Mouse (Mus musculus) layer of hippocampus, adult 11-12 months (tissue): ENCODE data around the gene St6gal1.

Source experiments
- DNase-seq: peaks from one replicate; pipeline ENCODE4 v3.0.0; 2022; ENCODE audit warnings: low spot score

The St6gal1 gene

DNA sequence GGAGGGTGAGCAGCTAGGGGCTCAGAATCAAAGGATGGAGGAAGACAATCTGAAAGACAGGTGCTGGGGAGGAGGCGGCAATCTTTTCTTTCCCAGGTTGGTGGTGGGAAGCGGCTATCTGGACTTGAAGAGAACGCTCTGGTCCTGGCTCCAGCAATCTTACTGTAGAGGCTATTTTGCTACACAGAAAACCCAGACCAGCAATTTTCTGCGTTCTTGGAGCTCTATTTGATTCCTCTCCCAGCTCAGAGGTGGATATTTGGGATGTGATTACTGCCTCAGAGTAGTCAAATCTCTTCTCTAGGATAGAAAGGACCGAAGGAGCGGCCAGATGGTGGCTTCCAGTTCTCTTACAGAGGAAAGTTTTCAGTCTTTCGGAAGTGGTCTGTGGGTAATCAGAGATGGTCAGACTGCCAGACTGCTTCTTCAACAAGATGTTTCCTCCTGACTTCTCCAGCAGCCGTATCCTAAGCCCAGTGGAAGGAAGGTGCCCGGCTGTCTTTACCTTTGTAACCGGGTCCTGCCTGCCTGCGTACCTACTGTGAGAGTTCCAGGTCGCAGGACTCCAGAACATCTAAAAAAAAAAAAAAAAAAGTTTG is 570 bp upstream of the St6gal1 start:
- DNase-seq, result no peak

DNA sequence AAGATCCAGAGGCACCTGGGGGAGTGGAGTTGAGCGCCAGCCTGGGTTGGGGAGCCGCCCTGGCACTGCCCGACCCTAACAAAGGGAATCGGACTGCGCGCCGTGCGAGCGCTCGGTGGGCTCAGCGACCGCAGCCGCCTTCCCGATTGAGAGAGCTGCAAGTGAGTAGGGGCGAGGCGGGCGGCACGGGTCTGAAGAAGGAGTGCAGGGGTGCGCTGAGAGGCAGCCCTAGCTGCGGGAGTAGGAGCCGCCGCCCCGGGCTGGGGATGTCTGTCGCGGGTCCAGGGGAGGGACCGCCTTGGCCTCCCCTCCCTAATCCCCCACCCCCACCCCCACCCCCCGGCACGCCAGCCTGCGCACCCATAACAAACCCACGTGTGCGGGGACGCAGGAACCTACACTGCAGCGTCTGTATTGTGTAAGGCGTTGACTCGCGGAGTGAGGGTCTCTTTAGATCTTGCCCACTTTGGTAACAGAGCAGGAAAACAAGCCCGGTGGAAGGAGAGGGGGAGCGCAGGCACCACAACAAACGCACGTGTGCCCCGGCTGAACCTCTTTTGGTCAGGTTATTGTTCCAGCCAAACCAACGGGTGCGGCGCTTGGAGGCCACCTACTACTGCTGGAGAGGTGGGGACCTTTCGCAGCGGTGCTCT is 655 bp downstream of the St6gal1 start:
- peak; percentile 46 for DNase-seq

DNA sequence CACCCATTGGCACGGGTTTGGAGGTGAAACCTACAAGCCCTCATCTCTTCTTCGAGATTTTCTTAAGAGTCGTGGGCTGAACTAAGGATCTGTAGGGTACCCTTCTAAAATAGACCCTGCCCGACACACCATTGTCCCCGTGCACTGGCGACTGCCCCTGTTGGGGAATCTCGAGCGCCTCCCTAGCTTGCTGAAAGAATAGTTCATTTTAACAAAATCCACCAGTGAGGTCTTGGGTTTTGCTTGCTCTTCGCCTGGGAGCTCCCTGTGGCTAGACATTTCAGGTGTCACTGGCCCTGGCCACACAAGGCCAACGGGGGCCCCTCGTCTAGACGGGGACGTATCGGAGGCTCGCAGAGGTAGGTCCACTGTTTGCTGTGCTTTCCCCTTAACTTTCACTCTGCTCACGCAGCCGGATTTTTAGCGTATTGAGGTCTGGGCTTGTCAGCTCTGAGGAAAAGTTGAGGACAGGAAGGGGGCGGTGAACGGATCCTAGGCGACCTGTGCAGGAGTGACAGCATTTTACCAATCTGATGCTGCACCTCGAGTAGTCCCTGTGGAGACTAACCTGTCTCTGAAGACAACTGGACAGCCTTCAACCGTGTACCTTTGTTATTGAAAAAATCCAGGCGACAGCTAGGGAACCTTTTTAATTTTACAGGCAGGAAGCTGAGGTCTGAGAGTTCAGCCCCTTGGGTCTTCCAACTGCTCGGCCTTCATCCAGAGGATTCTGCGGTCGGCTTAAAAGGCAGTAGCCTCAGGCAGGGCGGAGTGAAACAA is 1.5 kb downstream of the St6gal1 start:
- peak; percentile 67 for DNase-seq

DNA sequence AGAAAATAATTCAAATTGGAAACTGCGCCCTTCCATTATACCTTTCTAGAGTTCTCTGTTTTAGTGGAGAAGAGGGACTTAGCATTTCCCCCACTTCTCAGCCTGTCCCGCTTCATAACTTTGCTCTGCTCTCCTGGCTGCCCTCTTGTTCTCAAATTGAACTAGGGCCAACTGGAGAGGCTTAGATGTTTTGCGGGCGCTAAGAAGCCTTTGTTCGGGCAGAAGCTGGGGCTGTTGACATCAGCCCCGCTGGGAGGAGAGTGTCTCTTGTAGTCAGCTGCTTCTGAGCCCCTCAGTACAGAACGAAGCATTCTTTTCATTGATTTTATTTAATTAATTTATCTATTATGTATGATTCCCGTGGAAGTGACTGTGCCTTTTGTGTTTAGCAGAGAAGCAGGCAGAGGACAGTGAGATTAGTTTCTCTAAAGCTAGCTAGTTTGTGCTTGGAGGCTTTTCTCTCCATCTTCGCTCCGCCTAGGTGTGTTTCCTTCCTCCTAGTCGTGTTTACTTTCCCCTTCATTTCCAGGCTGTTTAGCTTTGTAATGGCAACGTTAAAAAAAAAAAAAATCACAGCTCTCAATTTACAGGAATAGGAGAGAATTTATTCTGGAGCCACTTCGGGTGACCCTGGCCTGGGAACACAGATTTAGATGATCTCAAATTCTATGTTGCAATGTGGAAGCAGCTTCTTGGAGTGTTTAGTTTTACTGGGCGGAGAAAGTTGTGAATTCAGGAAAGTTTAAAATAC is 2.2 kb downstream of the St6gal1 start:
- DNase-seq, result peak; percentile 68

DNA sequence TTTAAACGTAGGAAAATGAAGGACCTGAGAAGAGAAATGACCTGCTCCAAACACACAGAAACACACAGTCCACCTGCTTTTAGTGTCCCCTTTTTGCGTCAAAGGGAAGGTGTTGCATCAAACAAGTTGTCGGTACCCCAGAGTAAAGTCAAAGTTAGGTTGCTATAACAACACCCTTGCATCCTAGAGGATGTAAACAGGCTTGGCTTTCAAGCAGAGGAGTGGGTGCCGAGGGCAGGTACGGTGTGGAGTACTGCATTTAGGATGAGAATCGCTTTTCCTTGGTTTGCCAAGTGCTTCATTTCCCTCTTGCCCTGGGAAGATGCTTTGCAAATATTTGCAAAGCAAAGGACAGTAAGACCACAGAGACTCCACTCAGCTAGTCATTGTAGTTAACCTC is 3.3 kb downstream of the St6gal1 start:
- DNase-seq, result no peak

DNA sequence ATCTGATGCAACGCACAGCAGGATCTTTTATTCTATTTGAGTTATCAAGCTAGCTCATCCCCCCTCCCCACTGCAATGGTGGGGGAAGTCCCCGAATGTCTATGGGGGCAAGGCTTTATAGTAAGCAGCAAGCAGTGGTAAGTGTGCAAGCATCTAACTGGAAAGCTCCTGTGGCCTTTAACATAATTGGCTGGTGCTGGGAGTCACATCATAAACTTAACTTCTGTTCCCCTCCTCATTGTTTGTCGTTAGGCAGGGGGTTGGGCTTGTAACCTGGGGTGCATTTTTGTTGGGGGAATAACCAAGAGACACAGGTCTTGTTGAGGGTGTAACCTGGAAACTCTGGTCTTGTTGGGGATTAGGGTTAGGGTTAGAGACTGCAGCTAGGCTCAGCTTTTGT is 3.9 kb downstream of the St6gal1 start:
- no peak for DNase-seq

GRCm38 (mm10) chr16:23229945-23230344 is 5.4 kb downstream of the St6gal1 start:
- no peak for DNase-seq

GRCm38 (mm10) chr16:23231168-23231567 is 6.6 kb downstream of the St6gal1 start:
- DNase-seq, result no peak

- no peak for DNase-seq
These were observed 8.2 kb downstream of the St6gal1 start for GRCm38 (mm10) chr16:23232691-23233090.

DNA sequence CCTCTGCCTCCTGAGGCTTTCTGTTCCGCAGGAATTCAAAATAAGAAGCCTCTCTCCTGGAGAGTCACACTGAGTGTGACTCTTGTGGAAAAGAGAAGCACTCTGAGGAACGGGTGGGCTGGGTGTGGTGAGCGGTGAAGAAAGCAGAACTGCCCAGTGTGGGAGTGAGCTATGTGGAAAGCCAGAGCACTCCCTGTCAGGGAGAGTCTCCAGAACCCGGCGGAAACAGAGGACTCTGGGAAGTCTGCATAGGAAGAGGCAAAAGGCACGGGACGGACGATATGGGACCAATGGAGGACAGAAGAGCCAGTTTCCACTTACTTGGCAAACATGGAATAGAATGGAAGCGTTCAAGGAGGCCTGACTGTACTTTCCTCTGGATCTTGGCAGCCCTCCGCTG is 9.0 kb downstream of the St6gal1 start:
- DNase-seq, result peak; percentile 29

DNA sequence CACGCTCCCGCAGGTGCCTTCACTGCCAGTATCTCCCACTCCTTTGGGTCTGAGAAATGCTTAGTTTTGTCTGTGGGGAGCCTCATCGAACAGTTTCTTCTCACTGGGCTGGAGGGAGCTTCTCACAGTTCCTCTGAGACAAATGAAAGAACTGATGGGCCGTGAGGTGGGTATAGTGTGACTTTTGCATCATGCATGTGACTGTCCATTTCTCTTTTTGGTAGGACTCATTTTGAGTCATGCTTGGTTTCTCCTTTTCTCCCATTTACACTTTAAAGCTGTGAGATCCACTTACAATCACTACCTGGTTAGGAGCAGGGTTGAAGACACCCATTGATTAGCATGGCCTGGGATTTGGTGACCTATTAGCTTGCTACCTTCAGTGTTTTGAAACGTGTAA is 10.0 kb downstream of the St6gal1 start:
- DNase-seq, result no peak

DNA sequence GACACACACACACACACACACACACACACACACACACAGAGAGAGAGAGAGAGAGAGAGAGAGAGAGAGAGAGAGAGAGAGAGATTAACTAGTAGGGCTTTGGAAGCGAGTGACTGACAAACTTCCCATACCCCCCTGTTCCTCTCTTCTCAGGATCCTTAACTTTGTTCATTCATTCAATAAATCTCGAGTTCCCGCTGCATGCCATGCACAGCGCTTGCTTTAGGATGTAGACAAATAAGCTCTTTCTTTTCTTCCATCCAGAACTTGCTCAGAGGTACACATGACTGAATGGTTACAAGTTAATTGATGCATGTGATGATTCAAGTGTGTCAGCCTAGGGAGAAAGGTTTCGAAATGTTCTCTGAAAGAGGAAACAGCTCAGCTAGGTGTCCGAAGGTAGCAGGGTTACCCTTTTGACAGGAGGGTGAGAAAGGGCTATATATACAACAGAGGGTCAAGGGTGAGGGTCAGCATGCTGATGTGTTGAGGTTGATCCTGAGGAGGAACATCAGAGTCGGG is 10.7 kb downstream of the St6gal1 start:
- no peak for DNase-seq

GRCm38 (mm10) chr16:23239583-23239982 is 15.0 kb downstream of the St6gal1 start:
- DNase-seq, result no peak

DNA sequence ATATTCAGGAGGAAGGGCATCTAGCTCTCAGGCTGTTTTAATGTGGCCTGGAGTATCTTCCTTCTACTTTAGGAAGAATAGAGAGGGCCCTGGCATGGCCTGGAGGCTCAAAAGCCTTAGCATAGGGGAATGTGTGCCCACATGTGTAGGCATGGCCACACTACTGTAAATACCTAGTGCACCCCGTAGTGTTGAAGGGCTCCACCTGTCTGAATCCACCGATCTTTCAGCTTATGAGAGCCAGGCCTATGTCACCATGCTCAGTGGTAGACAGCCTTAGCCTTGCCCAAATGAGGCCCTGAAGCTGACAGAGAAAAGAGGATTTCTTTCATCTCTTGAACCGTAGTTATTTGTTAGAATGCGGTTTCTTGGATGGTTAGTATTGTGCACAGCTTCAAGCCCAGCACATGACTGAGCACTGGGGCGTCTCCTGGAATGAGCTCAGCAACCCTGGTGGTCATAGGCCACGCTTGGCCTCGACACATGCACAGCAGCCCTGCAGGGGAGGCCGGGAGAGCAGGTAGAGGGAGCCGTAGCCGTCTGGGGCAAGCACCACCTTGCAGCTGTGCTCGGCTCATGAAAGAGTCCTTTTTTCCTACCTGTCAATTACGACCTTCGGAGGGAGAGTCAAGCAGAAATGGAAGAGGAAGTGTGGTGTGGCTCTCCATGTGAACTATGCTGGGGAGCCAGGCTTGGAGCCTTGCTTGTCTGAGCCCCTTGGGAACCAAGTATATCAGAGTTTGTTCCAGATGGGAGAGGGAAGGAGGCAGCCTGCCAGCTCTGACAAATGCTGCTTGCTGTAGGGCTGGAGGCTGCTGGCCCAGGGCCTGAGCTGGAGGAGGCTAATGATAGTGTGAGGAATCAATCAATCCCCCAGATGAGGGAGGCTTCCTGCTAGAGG is 15.8 kb downstream of the St6gal1 start:
- peak; percentile 92 for DNase-seq

DNA sequence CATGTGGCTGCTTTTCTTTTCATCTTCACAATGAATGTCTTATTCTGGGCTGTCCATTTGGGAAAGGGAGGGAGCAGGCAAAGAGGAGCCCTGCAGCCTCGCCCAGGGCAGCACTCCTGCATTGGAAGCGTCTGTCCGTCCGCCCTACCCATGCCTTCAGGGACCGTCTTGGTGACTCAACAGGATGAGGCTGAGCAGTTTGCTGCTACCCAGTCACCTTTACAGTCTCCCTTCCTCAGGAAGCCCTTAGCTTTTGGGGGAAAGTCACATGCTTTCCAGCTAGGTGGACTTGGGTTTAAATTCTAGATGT is 16.4 kb downstream of the St6gal1 start:
- no peak for DNase-seq

- DNase-seq, result no peak
These were observed 19.3 kb downstream of the St6gal1 start for GRCm38 (mm10) chr16:23243726-23244425.

- DNase-seq, result no peak
These were observed 19.9 kb downstream of the St6gal1 start for GRCm38 (mm10) chr16:23244486-23244885.

DNA sequence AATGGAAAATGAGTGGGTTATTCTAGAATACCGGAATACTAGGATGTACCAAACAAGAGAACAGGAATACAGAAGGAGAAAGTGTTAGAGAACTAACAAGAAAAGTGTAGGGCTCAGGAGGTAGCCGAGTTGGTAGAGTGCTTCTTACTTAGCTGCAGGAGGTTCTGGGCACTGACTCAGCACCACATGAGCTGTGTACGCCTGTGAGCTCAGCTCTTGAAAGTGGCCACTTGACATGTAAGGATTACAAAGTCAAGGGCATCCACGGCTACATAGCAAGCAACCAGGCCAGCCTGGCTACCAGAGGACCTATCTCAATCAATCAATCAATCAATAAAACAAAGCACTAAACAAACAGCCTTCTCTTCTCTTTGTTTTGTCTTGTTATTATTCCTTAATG is 24.7 kb downstream of the St6gal1 start:
- DNase-seq, result no peak

DNA sequence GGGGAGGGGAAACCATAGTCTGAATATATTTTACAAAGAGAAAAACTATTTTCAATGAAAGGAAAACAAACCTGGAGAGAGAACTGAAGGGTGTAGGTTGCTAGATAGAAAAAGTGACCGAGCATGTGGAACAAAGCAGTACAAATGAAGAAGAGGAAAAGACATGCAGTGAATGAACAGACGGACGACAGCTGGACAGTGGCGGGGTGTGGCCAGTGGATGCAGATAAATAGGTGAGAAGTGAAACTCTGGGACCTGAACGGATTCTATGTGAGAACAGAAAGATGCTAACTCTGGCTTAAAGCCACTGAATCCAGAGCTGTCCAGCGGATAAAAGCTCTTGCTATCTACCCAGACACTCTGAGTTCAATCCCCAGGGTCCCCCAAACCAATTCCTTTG is 25.2 kb downstream of the St6gal1 start:
- no peak for DNase-seq

GRCm38 (mm10) chr16:23250556-23251444 is 26.3 kb downstream of the St6gal1 start:
- DNase-seq, result no peak
